Mouse (Mus musculus) limb, embryonic 10.5 days (tissue): ENCODE results near the gene Trappc4. TPM values are rescaled to one million over a fixed set of nuclear protein-coding genes. Genes with fewer than 3 reads are reported as not detected.
"Not testable (repeated sequence)": the region's sequence is repeated elsewhere in the genome, so short reads cannot be mapped to it uniquely, and the experiment has no call there.

ENCODE experiments used
- DNase-seq: peaks from one replicate; pipeline ENCODE4 v3.0.0-alpha.2; 2017; ENCODE audit warnings: low spot score
- H3K27ac ChIP-seq: fragments of 300-500 bp; sonication (generic); 2 replicates; pipeline ENCODE4 v1.5.1; 2016; ENCODE audit warnings: mild to moderate bottlenecking
- H3K27me3 ChIP-seq: fragments of 300-500 bp; sonication (generic); 2 replicates; pipeline ENCODE4 v1.6.1; 2016; ENCODE audit warnings: low read depth, mild to moderate bottlenecking; ENCODE audit not compliant: poor library complexity, severe bottlenecking
- H3K36me3 ChIP-seq: fragments of 300-500 bp; sonication (generic); 2 replicates; pipeline ENCODE4 v1.6.1; 2016; ENCODE audit warnings: mild to moderate bottlenecking, moderate library complexity
- H3K4me1 ChIP-seq: fragments of 300-500 bp; sonication (generic); 2 replicates; pipeline ENCODE4 v1.6.1; 2016
- H3K4me3 ChIP-seq: fragments of 300-500 bp; sonication (generic); 2 replicates; pipeline ENCODE4 v1.5.1; 2016; ENCODE audit warnings: mild to moderate bottlenecking, moderate library complexity
- H3K9me3 ChIP-seq: fragments of 300-500 bp; sonication (generic); replicated peaks from 2 replicates; pipeline ENCODE4 v1.6.1; 2016; ENCODE audit warnings: mild to moderate bottlenecking
- WGBS: fragments of 180-500 bp; shearing (Covaris S2); methylation state at CpG from one replicate; pipeline ENCODE4 v1.1.7; 2016; 5-methylcytosine and 5-hydroxymethylcytosine counted together
- polyA plus RNA-seq: library from polyadenylated mRNA; unstranded; fragments of >200 nt; fragmentation: Nextera tagmentation; extraction: Ambion mirVana; gene quantifications from 2 replicates; pipeline ENCODE4 v1.2.1, GENCODE M21; 2016

Trappc4 gene
- polyA plus RNA-seq, result 158 and 166 TPM in 2 replicates

DNA sequence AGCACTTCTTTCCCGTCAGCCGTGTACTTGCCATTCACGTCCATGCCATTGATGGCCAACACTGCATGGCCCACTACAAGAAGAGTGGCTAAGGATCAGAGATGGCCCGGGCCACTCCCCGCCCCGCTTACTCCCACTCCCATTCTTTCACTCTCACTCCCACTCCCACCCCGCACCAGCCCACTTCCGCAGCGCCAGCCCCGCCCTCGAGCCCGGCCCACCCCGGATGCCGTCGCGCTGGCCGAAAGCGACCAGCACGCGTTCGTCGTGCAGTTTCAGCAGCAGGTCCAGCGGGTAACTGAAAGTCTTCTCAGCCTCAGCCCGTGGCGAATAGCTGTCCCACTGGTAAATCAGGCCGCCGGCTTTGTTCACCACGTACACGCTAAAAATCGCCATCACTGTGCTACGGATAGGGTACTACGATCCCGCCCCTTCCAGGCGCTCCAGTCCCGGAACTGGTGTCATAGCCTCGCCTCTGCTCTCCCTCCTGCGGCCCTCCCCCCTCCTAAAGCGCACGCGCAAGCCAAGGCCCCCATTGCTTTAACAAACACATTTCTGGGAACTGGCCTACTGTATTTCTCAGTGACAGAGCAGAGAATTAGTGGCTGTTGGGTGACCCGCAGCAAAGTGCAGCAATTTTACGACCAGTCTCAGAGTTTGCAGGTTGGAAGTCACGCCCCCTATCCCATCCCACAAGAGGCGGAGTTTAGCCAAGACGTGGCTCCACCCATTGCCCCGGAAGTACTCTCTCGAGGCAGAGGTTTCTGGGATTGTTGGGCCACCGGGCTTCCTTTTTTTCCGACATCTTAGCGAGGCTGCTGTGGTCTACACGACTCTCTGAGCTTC is at the start of gene Trappc4, which contains the start of gene Rps25:
Trappc4 (minus strand) TSS at position 695 of the 846 bp plus-strand sequence.
Rps25 (plus strand) TSS at position 234 of the 846 bp plus-strand sequence.
- H3K9me3 ChIP-seq, result no peaks in the 10 kb centered on the region
- H3K36me3 ChIP-seq, result peaks cover 74% of the 10 kb centered on the region
- peak; percentile 94 for DNase-seq
- under 1% methylated on average over 51 of the region's 51 CpGs for WGBS
- H3K27me3 ChIP-seq, result no peaks in the 10 kb centered on the region
- H3K27ac ChIP-seq, result peak within 1 kb of the TSS; percentile 94
- peaks cover 10% of the 10 kb centered on the region for H3K4me1 ChIP-seq
- peak within 1 kb of the TSS; percentile 93 for H3K4me3 ChIP-seq

DNA sequence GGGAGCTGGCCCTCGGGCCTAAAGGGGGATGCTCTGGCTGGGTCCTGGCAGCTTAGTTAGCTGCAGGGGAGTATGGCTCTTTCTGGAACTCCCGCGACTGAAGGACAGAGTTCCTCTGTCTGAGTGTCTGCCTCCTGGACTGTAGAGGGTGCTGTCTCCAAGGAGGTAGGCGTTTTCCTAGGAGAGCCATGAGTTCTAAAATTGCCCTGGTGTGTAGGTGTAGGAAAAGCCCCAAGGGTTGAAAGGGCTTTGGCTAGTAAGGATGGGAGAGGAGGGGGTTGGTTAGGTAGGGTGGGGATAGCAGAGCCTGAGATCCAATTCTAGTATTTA is 47.5 kb upstream of the Trappc4 start, which contains the start of gene Upk2:
Upk2 (minus strand) TSS at position 86 of the 330 bp plus-strand sequence.
- Histone ChIP-seq H3K27ac (no peak within 1 kb of the TSS; the same call in 1 of the 2 replicates), H3K9me3 (no peaks in the 10 kb centered on the region), H3K4me1 (peaks cover 20% of the 10 kb centered on the region), H3K4me3 (0 out of 2 replicates have a peak within 1 kb of the TSS, but pooled peaks have one; percentile 1), H3K36me3 (no peaks in the 10 kb centered on the region), H3K27me3 (peaks cover 60% of the 10 kb centered on the region)
- 12% methylated on average over 4 of the region's 4 CpGs for WGBS
- no peak for DNase-seq

GRCm38 (mm10) chr9:44454132-44454890 is 46.9 kb upstream of the Trappc4 start:
- DNase-seq, result peak; percentile 93
- 0 out of 2 replicates have a peak overlapping the region, but pooled peaks have one; percentile 1 for H3K4me3 ChIP-seq
- no peak overlapping the region; the same call in 1 of the 2 replicates for H3K27ac ChIP-seq
- WGBS, result 10% methylated on average over 14 of the region's 14 CpGs
- no peaks in the 10 kb centered on the region for H3K36me3 ChIP-seq
- H3K9me3 ChIP-seq, result no peaks in the 10 kb centered on the region
- peaks cover 60% of the 10 kb centered on the region for H3K27me3 ChIP-seq
- peaks cover 20% of the 10 kb centered on the region for H3K4me1 ChIP-seq

- Histone ChIP-seq H3K27me3 (peaks cover 33% of the 10 kb centered on the region), H3K4me1 (peaks cover 15% of the 10 kb centered on the region), H3K27ac (no peak overlapping the region), H3K4me3 (no peak overlapping the region), H3K36me3 (no peaks in the 10 kb centered on the region), H3K9me3 (no peaks in the 10 kb centered on the region)
- no peak for DNase-seq
Measured at GRCm38 (mm10) chr9:44450387-44450786, 43.0 kb upstream of the Trappc4 start.

GRCm38 (mm10) chr9:44444402-44445025 is 37.1 kb upstream of the Trappc4 start:
- 87% methylated on average over 7 of the region's 7 CpGs for WGBS
- not testable (repeated sequence) for H3K9me3 ChIP-seq, H3K27ac ChIP-seq, H3K27me3 ChIP-seq, H3K36me3 ChIP-seq, H3K4me1 ChIP-seq, DNase-seq, H3K4me3 ChIP-seq

DNA sequence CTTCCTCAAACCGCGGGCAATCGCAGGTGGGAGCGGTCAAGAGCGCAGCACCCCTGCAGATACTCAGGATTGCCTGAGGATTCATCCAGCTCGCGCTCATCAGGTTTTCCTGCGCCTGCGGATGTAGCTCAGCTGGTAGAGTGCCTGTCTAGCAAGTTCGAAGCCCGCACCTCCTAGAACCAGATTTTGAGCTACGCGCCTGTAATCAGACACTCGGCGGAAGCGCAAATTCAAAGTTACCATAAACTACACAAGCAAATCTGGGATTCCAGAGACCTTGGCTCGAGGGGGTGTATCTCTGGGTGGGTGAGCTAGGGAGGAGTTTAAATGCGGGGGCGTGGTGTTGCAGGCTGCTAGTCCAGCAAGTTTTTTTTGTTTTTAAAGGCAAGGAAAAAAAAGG is 33.6 kb upstream of the Trappc4 start, which contains the start of gene Foxr1:
Foxr1 (minus strand) TSS at position 176 of the 400 bp plus-strand sequence.
- Histone ChIP-seq H3K4me3 (no peak within 1 kb of the TSS), H3K9me3 (no peaks in the 10 kb centered on the region), H3K36me3 (no peaks in the 10 kb centered on the region), H3K4me1 (no peaks in the 10 kb centered on the region), H3K27me3 (no peaks in the 10 kb centered on the region), H3K27ac (no peak within 1 kb of the TSS)
- 70% methylated on average over 19 of the region's 19 CpGs for WGBS
- DNase-seq, result no peak

GRCm38 (mm10) chr9:44435747-44436146 is 28.3 kb upstream of the Trappc4 start:
- Histone ChIP-seq H3K4me1 (peaks cover 8% of the 10 kb centered on the region), H3K27ac (no peak overlapping the region), H3K36me3 (no peaks in the 10 kb centered on the region), H3K9me3 (no peaks in the 10 kb centered on the region), H3K27me3 (no peaks in the 10 kb centered on the region), H3K4me3 (no peak overlapping the region)
- no peak for DNase-seq
- 79% methylated on average over 6 of the region's 6 CpGs for WGBS

GRCm38 (mm10) chr9:44432577-44433185 is 25.3 kb upstream of the Trappc4 start:
- no peaks in the 10 kb centered on the region for H3K9me3 ChIP-seq
- H3K36me3 ChIP-seq, result no peaks in the 10 kb centered on the region
- H3K4me3 ChIP-seq, result no peak overlapping the region
- peaks cover 8% of the 10 kb centered on the region for H3K4me1 ChIP-seq
- H3K27me3 ChIP-seq, result no peaks in the 10 kb centered on the region
- no peak for DNase-seq
- WGBS, result 57% methylated on average over 5 of the region's 5 CpGs
- no peak overlapping the region for H3K27ac ChIP-seq

GRCm38 (mm10) chr9:44423576-44423975 is 16.2 kb upstream of the Trappc4 start:
- no peaks in the 10 kb centered on the region for H3K9me3 ChIP-seq
- no peak overlapping the region for H3K27ac ChIP-seq
- no peak for DNase-seq
- no peaks in the 10 kb centered on the region for H3K36me3 ChIP-seq
- H3K4me1 ChIP-seq, result no peaks in the 10 kb centered on the region
- WGBS, result 91% methylated on average over 4 of the region's 4 CpGs
- H3K27me3 ChIP-seq, result no peaks in the 10 kb centered on the region
- H3K4me3 ChIP-seq, result no peak overlapping the region

- DNase-seq, result no peak
- Histone ChIP-seq H3K9me3 (no peaks in the 10 kb centered on the region), H3K27ac (no peak overlapping the region), H3K36me3 (peaks cover 12% of the 10 kb centered on the region), H3K27me3 (no peaks in the 10 kb centered on the region), H3K4me1 (peaks cover 7% of the 10 kb centered on the region), H3K4me3 (no peak overlapping the region)
- 83% methylated on average over 5 of the region's 5 CpGs for WGBS
Measured at GRCm38 (mm10) chr9:44420280-44420898, 13.0 kb upstream of the Trappc4 start.

- H3K27me3 ChIP-seq, DNase-seq: not testable (repeated sequence)
- WGBS, result 93% methylated on average over 9 of the region's 9 CpGs
Measured at GRCm38 (mm10) chr9:44419730-44420129, 12.3 kb upstream of the Trappc4 start.

More at GRCm38 (mm10) chr9:44419730-44420129, 12.3 kb upstream of the Trappc4 start:
- not testable (repeated sequence) for H3K4me3 ChIP-seq, H3K4me1 ChIP-seq, H3K9me3 ChIP-seq, H3K27ac ChIP-seq
- peaks cover 16% of the 10 kb centered on the region for H3K36me3 ChIP-seq
